Mouse (Mus musculus): ENCODE data around the gene Gpc2. TPM values are rescaled to one million over a fixed set of nuclear protein-coding genes. Genes with fewer than 3 reads are reported as not detected.

The Gpc2 gene
- polyA plus RNA-seq, 1 experiment, result 4.4 TPM

DNA sequence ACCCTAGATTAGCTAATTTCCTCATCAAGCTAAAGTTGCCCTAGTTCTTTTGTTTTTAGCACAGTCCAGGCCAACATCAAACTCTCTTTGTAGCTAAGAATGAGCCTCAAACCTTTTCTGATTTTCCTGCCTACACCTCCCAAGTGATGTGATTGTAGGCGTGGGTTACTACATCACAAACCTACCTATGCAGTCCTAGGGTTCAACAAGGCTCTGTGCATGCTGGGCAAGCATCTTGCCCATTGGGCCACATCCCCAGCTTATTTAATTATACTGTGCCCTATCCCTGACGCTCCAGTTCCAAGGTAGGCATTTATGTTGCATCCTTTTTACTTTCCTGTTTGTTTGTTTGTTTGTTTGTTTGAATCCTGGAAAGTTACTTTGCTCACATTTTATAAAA is 54.1 kb downstream of the Gpc2 start, which contains the start of gene Nxpe5:
Gene Nxpe5 (plus strand): TSS at position 199 of the 400 bp plus-strand sequence.
- peaks cover 4% of the 10 kb centered on the region; the same call in 1 of the 2 replicates for H3K4me1 ChIP-seq (ENCODE audit: control insufficient read depth, insufficient read depth, insufficient read length)
- H3K36me3 ChIP-seq (ENCODE audit: control insufficient read depth, insufficient read depth, low read length), result no peaks in the 10 kb centered on the region
- TF ChIP-seq POLR2A (IDR thresholded peaks at IDR 0.05; ENCODE audit: low read depth, low read length) (no peak), CTCF (IDR thresholded peaks at IDR 0.05; ENCODE audit: extremely low read depth, insufficient read depth, insufficient read length, insufficient replicate concordance) (no peak)
- no peak within 1 kb of the TSS; the same call in 1 of the 2 replicates for H3K4me3 ChIP-seq (ENCODE audit: extremely low read depth, insufficient read depth, insufficient read length)
- WGBS, result 29% methylated on average over 2 of the region's 2 CpGs
- H3K27ac ChIP-seq (ENCODE audit: insufficient read depth, low read length), result no peak within 1 kb of the TSS
- no peak for DNase-seq (ENCODE audit: low read depth in 1 of 2, low spot score in 2 of 2)
- no peaks in the 10 kb centered on the region for H3K27me3 ChIP-seq (ENCODE audit: control insufficient read depth, insufficient read depth, low read length)

Other genes with a start within 250 kb of the Gpc2 start
- gene Smok3c, start 226.8 kb downstream of the Gpc2 start, polyA plus RNA-seq (2012; rRNA removed), result not detected in 2 replicates
- gene Zkscan1, start 194.9 kb downstream of the Gpc2 start, polyA plus RNA-seq (2012; rRNA removed), result 1.6 and 1.8 TPM in 2 replicates
- gene Zscan21, start 163.1 kb downstream of the Gpc2 start, polyA plus RNA-seq (2012; rRNA removed), result 3.3 and 3.7 TPM in 2 replicates
- gene Zfp113, start 124.3 kb downstream of the Gpc2 start, polyA plus RNA-seq (2012; rRNA removed), result 1.1 and 3.5 TPM in 2 replicates
- gene Cops6, start 118.9 kb downstream of the Gpc2 start, polyA plus RNA-seq (2012; rRNA removed), result 34.3 and 38.1 TPM in 2 replicates
- 20.2 and 22.6 TPM in 2 replicates for gene Ap4m1, start 108.0 kb downstream of the Gpc2 start, polyA plus RNA-seq (2012; rRNA removed)
- 35.7 and 51.0 TPM in 2 replicates for gene Mcm7, start 107.6 kb downstream of the Gpc2 start, polyA plus RNA-seq (2012; rRNA removed)
- gene Taf6, start 92.6 kb downstream of the Gpc2 start, polyA plus RNA-seq (2012; rRNA removed), result 38.6 and 50.6 TPM in 2 replicates
- 2.9 and 4.3 TPM in 2 replicates for gene Cnpy4, start 92.5 kb downstream of the Gpc2 start, polyA plus RNA-seq (2012; rRNA removed)
- gene Mblac1, start 85.7 kb downstream of the Gpc2 start, polyA plus RNA-seq (2012; rRNA removed), result 2.6 and 4.0 TPM in 2 replicates
- gene Nxpe5, start 54.1 kb downstream of the Gpc2 start, polyA plus RNA-seq (2012; rRNA removed), result 1.2 and 1.6 TPM in 2 replicates
- gene Lamtor4, start 24.5 kb downstream of the Gpc2 start, polyA plus RNA-seq (2012; rRNA removed), result 108 and 135 TPM in 2 replicates
- 114 and 128 TPM in 2 replicates for gene BC037034, start 16.0 kb downstream of the Gpc2 start, polyA plus RNA-seq (2012; rRNA removed)
- 0.06 and 0.08 TPM in 2 replicates for gene Gal3st4, start 7.2 kb downstream of the Gpc2 start, polyA plus RNA-seq (2012; rRNA removed)
- gene Gm43720, start within 50 bp of the Gpc2 start, polyA plus RNA-seq (2012; rRNA removed), result not detected in 2 replicates
- 2.3 and 2.5 TPM in 2 replicates for gene Stag3, start 235 bp upstream of the Gpc2 start, polyA plus RNA-seq (2012; rRNA removed)
- 3.5 and 5.2 TPM in 2 replicates for gene Pvrig, start 62.0 kb upstream of the Gpc2 start, polyA plus RNA-seq (2012; rRNA removed)
- 2.6 and 3.9 TPM in 2 replicates for gene Zfp157, start 161.5 kb upstream of the Gpc2 start, polyA plus RNA-seq (2012; rRNA removed)